Mouse (Mus musculus): ENCODE data around the gene Prickle1. TPM values are rescaled to one million over a fixed set of nuclear protein-coding genes. Genes with fewer than 3 reads are reported as not detected.
A peak's percentile ranks its signal among the peaks of the same experiment; 100 is the strongest.

The Prickle1 gene
- polyA plus RNA-seq, 1 experiment from 2014 or later = 27.7 TPM

GRCm38 (mm10) chr15:93521088-93521786 lies 74.5 kb downstream of the Prickle1 start:
- Histone ChIP-seq H3K4me1 (ENCODE audit: control insufficient read depth, insufficient read depth, low read length) (peaks cover 25% of the 10 kb centered on the region), H3K9ac (ENCODE audit: low read depth, low read length) (no peak overlapping the region), H3K9me3 (ENCODE audit: control insufficient read depth, low read length) (no peaks in the 10 kb centered on the region), H3K27me3 (ENCODE audit: control insufficient read depth, insufficient read depth, low read length) (no peaks in the 10 kb centered on the region), H3K4me2 (replicated peaks; ENCODE audit: low read depth, low read length) (no peak overlapping the region), H3K27ac (ENCODE audit: low read depth, low read length) (no peak overlapping the region), H3K36me3 (ENCODE audit: control insufficient read depth, insufficient read depth, low read length) (no peaks in the 10 kb centered on the region), H3K4me3 (ENCODE audit: low read length) (no peak overlapping the region)
- ATAC-seq (ENCODE audit: low FRiP score, low TSS enrichment) = no peak
- WGBS = 63% methylated on average over 11 of the region's 11 CpGs

- 10% methylated on average over 17 of the region's 17 CpGs for WGBS
- H3K36me3 ChIP-seq (ENCODE audit: control insufficient read depth, insufficient read depth, low read length) = no peaks in the 10 kb centered on the region
Observed at GRCm38 (mm10) chr15:93519836-93520826, 75.6 kb downstream of the Prickle1 start.

GRCm38 (mm10) chr15:93518941-93519835 lies 76.5 kb downstream of the Prickle1 start:
- H3K9ac ChIP-seq (ENCODE audit: low read depth, low read length) = peak overlapping the region; percentile 79
- H3K4me3 ChIP-seq (ENCODE audit: low read length) = peak overlapping the region; percentile 79
- H3K4me1 ChIP-seq (ENCODE audit: control insufficient read depth, insufficient read depth, low read length) = peaks cover 33% of the 10 kb centered on the region
- no peaks in the 10 kb centered on the region for H3K9me3 ChIP-seq (ENCODE audit: control insufficient read depth, low read length)
- no peaks in the 10 kb centered on the region for H3K36me3 ChIP-seq (ENCODE audit: control insufficient read depth, insufficient read depth, low read length)
- H3K4me2 ChIP-seq (replicated peaks; ENCODE audit: low read depth, low read length) = peak overlapping the region; percentile 95
- peak overlapping the region; percentile 80 for H3K27ac ChIP-seq (ENCODE audit: low read depth, low read length)
- H3K27me3 ChIP-seq (ENCODE audit: control insufficient read depth, insufficient read depth, low read length) = no peaks in the 10 kb centered on the region
- peak; percentile 94 for ATAC-seq (ENCODE audit: low FRiP score, low TSS enrichment)
- WGBS = under 1% methylated on average over 85 of the region's 85 CpGs

More at GRCm38 (mm10) chr15:93519836-93520826, 75.6 kb downstream of the Prickle1 start:
- H3K27ac ChIP-seq (ENCODE audit: low read depth, low read length) = peak overlapping the region; percentile 80
- H3K4me1 ChIP-seq (ENCODE audit: control insufficient read depth, insufficient read depth, low read length) = peaks cover 30% of the 10 kb centered on the region
- peak overlapping the region; percentile 95 for H3K4me2 ChIP-seq (replicated peaks; ENCODE audit: low read depth, low read length)
- H3K27me3 ChIP-seq (ENCODE audit: control insufficient read depth, insufficient read depth, low read length) = no peaks in the 10 kb centered on the region
- no peak for ATAC-seq (ENCODE audit: low FRiP score, low TSS enrichment)
- H3K9ac ChIP-seq (ENCODE audit: low read depth, low read length) = peak overlapping the region; percentile 79
- H3K4me3 ChIP-seq (ENCODE audit: low read length) = peak overlapping the region; percentile 79
- no peaks in the 10 kb centered on the region for H3K9me3 ChIP-seq (ENCODE audit: control insufficient read depth, low read length)

- peaks cover 39% of the 10 kb centered on the region for H3K4me1 ChIP-seq (ENCODE audit: control insufficient read depth, insufficient read depth, low read length)
Observed at GRCm38 (mm10) chr15:93518143-93518902, 77.4 kb downstream of the Prickle1 start.

GRCm38 (mm10) chr15:93517022-93517565 lies 78.6 kb downstream of the Prickle1 start:
- Histone ChIP-seq H3K9ac (ENCODE audit: low read depth, low read length) (no peak overlapping the region), H3K27me3 (ENCODE audit: control insufficient read depth, insufficient read depth, low read length) (no peaks in the 10 kb centered on the region), H3K36me3 (ENCODE audit: control insufficient read depth, insufficient read depth, low read length) (no peaks in the 10 kb centered on the region), H3K9me3 (ENCODE audit: control insufficient read depth, low read length) (no peaks in the 10 kb centered on the region), H3K27ac (ENCODE audit: low read depth, low read length) (no peak overlapping the region; the same call in 1 of the 2 replicates), H3K4me3 (ENCODE audit: low read length) (no peak overlapping the region), H3K4me2 (replicated peaks; ENCODE audit: low read depth, low read length) (no peak overlapping the region), H3K4me1 (ENCODE audit: control insufficient read depth, insufficient read depth, low read length) (peaks cover 39% of the 10 kb centered on the region)
- no peak for ATAC-seq (ENCODE audit: low FRiP score, low TSS enrichment)
- WGBS = 77% methylated on average over 11 of the region's 11 CpGs

More at GRCm38 (mm10) chr15:93518143-93518902, 77.4 kb downstream of the Prickle1 start:
- no peaks in the 10 kb centered on the region for H3K9me3 ChIP-seq (ENCODE audit: control insufficient read depth, low read length)
- no peaks in the 10 kb centered on the region for H3K36me3 ChIP-seq (ENCODE audit: control insufficient read depth, insufficient read depth, low read length)
- peak overlapping the region; percentile 79 for H3K9ac ChIP-seq (ENCODE audit: low read depth, low read length)
- peak overlapping the region; percentile 79 for H3K4me3 ChIP-seq (ENCODE audit: low read length)
- H3K27ac ChIP-seq (ENCODE audit: low read depth, low read length) = peak overlapping the region; percentile 80; the same call in 1 of the 2 replicates
- H3K27me3 ChIP-seq (ENCODE audit: control insufficient read depth, insufficient read depth, low read length) = no peaks in the 10 kb centered on the region
- ATAC-seq (ENCODE audit: low FRiP score, low TSS enrichment) = 0 out of 2 replicates have a peak, but pooled peaks have one; percentile 6
- H3K4me2 ChIP-seq (replicated peaks; ENCODE audit: low read depth, low read length) = peak overlapping the region; percentile 95
- 5% methylated on average over 23 of the region's 23 CpGs for WGBS

GRCm38 (mm10) chr15:93515316-93515715 lies 80.4 kb downstream of the Prickle1 start:
- H3K27ac ChIP-seq (ENCODE audit: low read depth, low read length) = no peak overlapping the region; the same call in 1 of the 2 replicates
- no peak for ATAC-seq (ENCODE audit: low FRiP score, low TSS enrichment)
- H3K4me1 ChIP-seq (ENCODE audit: control insufficient read depth, insufficient read depth, low read length) = peaks cover 41% of the 10 kb centered on the region
- H3K9me3 ChIP-seq (ENCODE audit: control insufficient read depth, low read length) = no peaks in the 10 kb centered on the region
- no peaks in the 10 kb centered on the region for H3K27me3 ChIP-seq (ENCODE audit: control insufficient read depth, insufficient read depth, low read length)
- peaks cover 3% of the 10 kb centered on the region; the same call in 1 of the 2 replicates for H3K36me3 ChIP-seq (ENCODE audit: control insufficient read depth, insufficient read depth, low read length)
- no peak overlapping the region for H3K4me3 ChIP-seq (ENCODE audit: low read length)
- 66% methylated on average over 9 of the region's 9 CpGs for WGBS
- H3K9ac ChIP-seq (ENCODE audit: low read depth, low read length) = no peak overlapping the region
- H3K4me2 ChIP-seq (replicated peaks; ENCODE audit: low read depth, low read length) = no peak overlapping the region

- peaks cover 37% of the 10 kb centered on the region; the same call in 1 of the 2 replicates for H3K4me1 ChIP-seq (ENCODE audit: control insufficient read depth, insufficient read depth, low read length)
- no peak overlapping the region for H3K9ac ChIP-seq (ENCODE audit: low read depth, low read length)
- H3K27ac ChIP-seq (ENCODE audit: low read depth, low read length) = no peak overlapping the region
- H3K4me3 ChIP-seq (ENCODE audit: low read length) = peak overlapping the region; percentile 8; the same call in 1 of the 2 replicates
- no peaks in the 10 kb centered on the region for H3K27me3 ChIP-seq (ENCODE audit: control insufficient read depth, insufficient read depth, low read length)
- WGBS = 5% methylated on average over 10 of the region's 10 CpGs
- no peak for ATAC-seq (ENCODE audit: low FRiP score, low TSS enrichment)
- peak overlapping the region; percentile 23 for H3K4me2 ChIP-seq (replicated peaks; ENCODE audit: low read depth, low read length)
- no peaks in the 10 kb centered on the region for H3K9me3 ChIP-seq (ENCODE audit: control insufficient read depth, low read length)
- H3K36me3 ChIP-seq (ENCODE audit: control insufficient read depth, insufficient read depth, low read length) = peaks cover 7% of the 10 kb centered on the region
Observed at GRCm38 (mm10) chr15:93513939-93514341, 81.8 kb downstream of the Prickle1 start.
